Mouse (Mus musculus) kidney, embryonic 15.5 days (tissue): ENCODE results near the gene Krtap29-1. TPM values are rescaled to one million over a fixed set of nuclear protein-coding genes. Genes with fewer than 3 reads are reported as not detected.
A peak's percentile ranks its signal among the peaks of the same experiment; 100 is the strongest.

Experiments
- ATAC-seq: fragments of 200-750 bp; cut with Nextera tagmentation; replicated peaks from 2 replicates; pipeline ENCODE4 v1.8.0; 2017; ENCODE audit warnings: moderate TSS enrichment; ENCODE audit not compliant: low FRiP score
- H3K27ac ChIP-seq: fragments of 300-500 bp; sonication (generic); 2 replicates; pipeline ENCODE4 v1.5.1; 2015; ENCODE audit warnings: mild to moderate bottlenecking, inconsistent platforms
- H3K27me3 ChIP-seq: fragments of 300-500 bp; sonication (generic); 2 replicates; pipeline ENCODE4 v1.6.1; 2015; ENCODE audit warnings: inconsistent platforms
- H3K36me3 ChIP-seq: fragments of 300-500 bp; sonication (generic); 2 replicates; pipeline ENCODE4 v1.6.1; 2015; ENCODE audit warnings: inconsistent platforms
- H3K4me1 ChIP-seq: fragments of 300-500 bp; sonication (generic); 2 replicates; pipeline ENCODE4 v1.6.1; 2015; ENCODE audit warnings: inconsistent platforms
- H3K4me2 ChIP-seq: fragments of 300-500 bp; sonication (generic); 2 replicates; pipeline ENCODE4 v1.6.1; 2015; ENCODE audit warnings: moderate library complexity, mild to moderate bottlenecking, inconsistent platforms
- H3K4me3 ChIP-seq: fragments of 300-500 bp; sonication (generic); replicated peaks from 2 replicates; pipeline ENCODE4 v1.5.1; 2015; ENCODE audit warnings: mild to moderate bottlenecking, inconsistent platforms
- H3K9ac ChIP-seq: fragments of 300-500 bp; sonication (generic); 2 replicates; pipeline ENCODE4 v1.6.1; 2015; ENCODE audit warnings: mild to moderate bottlenecking, inconsistent platforms
- H3K9me3 ChIP-seq: fragments of 300-500 bp; sonication (generic); replicated peaks from 2 replicates; pipeline ENCODE4 v1.6.1; 2016; ENCODE audit warnings: inconsistent platforms
- WGBS: fragments of 180-500 bp; shearing (Covaris S2); methylation state at CpG from one replicate; pipeline ENCODE4 v1.1.7; 2015; ENCODE audit warnings: mixed read lengths; 5-methylcytosine and 5-hydroxymethylcytosine counted together
- polyA plus RNA-seq: library from polyadenylated mRNA; unstranded; fragments of >200 nt; fragmentation: Nextera tagmentation; extraction: Ambion mirVana; gene quantifications from 2 replicates; pipeline ENCODE4 v1.2.1, GENCODE M21; 2015

The Krtap29-1 gene
- not detected in 2 replicates for polyA plus RNA-seq

- no peaks in the 10 kb centered on the region for H3K9me3 ChIP-seq
- no peak within 1 kb of the TSS for H3K27ac ChIP-seq
- H3K4me2 ChIP-seq: no peak within 1 kb of the TSS
- H3K27me3 ChIP-seq: no peaks in the 10 kb centered on the region
- H3K4me3 ChIP-seq: no peak within 1 kb of the TSS
- WGBS: 66% methylated on average over 5 of the region's 5 CpGs
- no peak for ATAC-seq
- no peaks in the 10 kb centered on the region for H3K36me3 ChIP-seq
- H3K4me1 ChIP-seq: no peaks in the 10 kb centered on the region
- no peak within 1 kb of the TSS for H3K9ac ChIP-seq
Measured at GRCm38 (mm10) chr11:99978953-99979352, at the start of gene Krtap29-1. TSS of gene Krtap29-1 (minus strand) at chr11:99979053.

GRCm38 (mm10) chr11:100021438-100021837 lies 42.6 kb upstream of the Krtap29-1 start:
- no peaks in the 10 kb centered on the region for H3K36me3 ChIP-seq
- H3K4me3 ChIP-seq: no peak overlapping the region
- H3K9ac ChIP-seq: no peak overlapping the region
- no peaks in the 10 kb centered on the region for H3K4me1 ChIP-seq
- ATAC-seq: no peak
- no peaks in the 10 kb centered on the region for H3K9me3 ChIP-seq
- whole genome bisulfite sequencing: 82% methylated on average over 5 of the region's 5 CpGs
- no peak overlapping the region for H3K27ac ChIP-seq
- no peaks in the 10 kb centered on the region for H3K27me3 ChIP-seq
- H3K4me2 ChIP-seq: no peak overlapping the region

GRCm38 (mm10) chr11:100019466-100019865 lies 40.6 kb upstream of the Krtap29-1 start:
- Histone ChIP-seq H3K9ac (no peak overlapping the region), H3K27ac (no peak overlapping the region), H3K27me3 (no peaks in the 10 kb centered on the region), H3K4me3 (no peak overlapping the region), H3K4me2 (no peak overlapping the region), H3K9me3 (no peaks in the 10 kb centered on the region), H3K36me3 (no peaks in the 10 kb centered on the region), H3K4me1 (no peaks in the 10 kb centered on the region)
- WGBS: 74% methylated on average over 1 of the region's 1 CpGs
- no peak for ATAC-seq

- 68% methylated on average over 4 of the region's 4 CpGs for WGBS
- Histone ChIP-seq H3K9ac (no peak within 1 kb of the TSS), H3K4me3 (no peak within 1 kb of the TSS), H3K4me2 (no peak within 1 kb of the TSS), H3K4me1 (no peaks in the 10 kb centered on the region), H3K27me3 (no peaks in the 10 kb centered on the region), H3K27ac (no peak within 1 kb of the TSS), H3K9me3 (no peaks in the 10 kb centered on the region), H3K36me3 (no peaks in the 10 kb centered on the region)
- ATAC-seq: no peak
Measured at GRCm38 (mm10) chr11:100016112-100016511, 37.3 kb upstream of the Krtap29-1 start, which contains the start of gene Krt33a. TSS of gene Krt33a (minus strand) at chr11:100016212.

GRCm38 (mm10) chr11:100013691-100014171 lies 34.9 kb upstream of the Krtap29-1 start:
- no peak overlapping the region for H3K9ac ChIP-seq
- H3K4me3 ChIP-seq: no peak overlapping the region
- no peaks in the 10 kb centered on the region for H3K9me3 ChIP-seq
- no peak for ATAC-seq
- 0 out of 2 replicates have a peak, but pooled peaks cover 5% of the 10 kb centered on the region for H3K4me1 ChIP-seq
- H3K27me3 ChIP-seq: no peaks in the 10 kb centered on the region
- H3K27ac ChIP-seq: no peak overlapping the region
- H3K36me3 ChIP-seq: no peaks in the 10 kb centered on the region
- no peak overlapping the region for H3K4me2 ChIP-seq
- WGBS: 69% methylated on average over 4 of the region's 4 CpGs

GRCm38 (mm10) chr11:100010682-100011081 lies 31.8 kb upstream of the Krtap29-1 start:
- no peaks in the 10 kb centered on the region for H3K36me3 ChIP-seq
- no peaks in the 10 kb centered on the region for H3K9me3 ChIP-seq
- WGBS: 63% methylated on average over 5 of the region's 5 CpGs
- no peak overlapping the region for H3K27ac ChIP-seq
- H3K9ac ChIP-seq: no peak overlapping the region
- no peak overlapping the region for H3K4me3 ChIP-seq
- H3K4me2 ChIP-seq: no peak overlapping the region
- 0 out of 2 replicates have a peak, but pooled peaks cover 5% of the 10 kb centered on the region for H3K4me1 ChIP-seq
- 0 out of 2 replicates have a peak, but pooled peaks have one; percentile 43 for ATAC-seq
- H3K27me3 ChIP-seq: no peaks in the 10 kb centered on the region

- Histone ChIP-seq H3K9me3 (no peaks in the 10 kb centered on the region), H3K4me1 (0 out of 2 replicates have a peak, but pooled peaks cover 5% of the 10 kb centered on the region), H3K27ac (no peak overlapping the region), H3K4me3 (no peak overlapping the region), H3K9ac (no peak overlapping the region), H3K27me3 (no peaks in the 10 kb centered on the region), H3K4me2 (no peak overlapping the region), H3K36me3 (no peaks in the 10 kb centered on the region)
- no peak for ATAC-seq
- 91% methylated on average over 5 of the region's 5 CpGs for WGBS
Measured at GRCm38 (mm10) chr11:100008336-100008735, 29.5 kb upstream of the Krtap29-1 start.

GRCm38 (mm10) chr11:100006624-100007023 lies 27.8 kb upstream of the Krtap29-1 start:
- no peak overlapping the region for H3K4me2 ChIP-seq
- H3K9ac ChIP-seq: no peak overlapping the region
- 0 out of 2 replicates have a peak, but pooled peaks cover 5% of the 10 kb centered on the region for H3K4me1 ChIP-seq
- H3K27me3 ChIP-seq: no peaks in the 10 kb centered on the region
- no peaks in the 10 kb centered on the region for H3K9me3 ChIP-seq
- 56% methylated on average over 3 of the region's 3 CpGs for WGBS
- no peaks in the 10 kb centered on the region for H3K36me3 ChIP-seq
- no peak for ATAC-seq
- no peak overlapping the region for H3K27ac ChIP-seq
- H3K4me3 ChIP-seq: no peak overlapping the region

- Histone ChIP-seq H3K36me3 (no peaks in the 10 kb centered on the region), H3K27ac (peak overlapping the region; percentile 34; the same call in 1 of the 2 replicates), H3K4me1 (0 out of 2 replicates have a peak, but pooled peaks cover 5% of the 10 kb centered on the region), H3K9ac (no peak overlapping the region), H3K4me2 (no peak overlapping the region), H3K9me3 (no peaks in the 10 kb centered on the region), H3K27me3 (no peaks in the 10 kb centered on the region), H3K4me3 (no peak overlapping the region)
- no peak for ATAC-seq
- WGBS: 75% methylated on average over 8 of the region's 8 CpGs
Measured at GRCm38 (mm10) chr11:100005905-100006304, 27.1 kb upstream of the Krtap29-1 start.

- no peak for ATAC-seq
Measured at GRCm38 (mm10) chr11:100004846-100005245, 26.0 kb upstream of the Krtap29-1 start.

GRCm38 (mm10) chr11:99999091-99999490 lies 20.2 kb upstream of the Krtap29-1 start:
- WGBS: 88% methylated on average over 7 of the region's 7 CpGs
- Histone ChIP-seq H3K4me1 (no peaks in the 10 kb centered on the region), H3K27me3 (peaks cover 5% of the 10 kb centered on the region), H3K4me3 (no peak overlapping the region), H3K4me2 (no peak overlapping the region), H3K36me3 (no peaks in the 10 kb centered on the region), H3K9me3 (no peaks in the 10 kb centered on the region), H3K9ac (no peak overlapping the region), H3K27ac (no peak overlapping the region)
- no peak for ATAC-seq

More at GRCm38 (mm10) chr11:100004846-100005245, 26.0 kb upstream of the Krtap29-1 start:
- H3K4me1 ChIP-seq: no peaks in the 10 kb centered on the region
- H3K9ac ChIP-seq: no peak overlapping the region
- H3K4me2 ChIP-seq: no peak overlapping the region
- H3K4me3 ChIP-seq: no peak overlapping the region
- 20% methylated on average over 6 of the region's 6 CpGs for WGBS
- no peaks in the 10 kb centered on the region for H3K36me3 ChIP-seq
- no peak overlapping the region for H3K27ac ChIP-seq
- H3K9me3 ChIP-seq: no peaks in the 10 kb centered on the region
- H3K27me3 ChIP-seq: no peaks in the 10 kb centered on the region

- Histone ChIP-seq H3K27ac (no peak overlapping the region), H3K9me3 (no peaks in the 10 kb centered on the region), H3K4me3 (no peak overlapping the region), H3K4me2 (no peak overlapping the region), H3K36me3 (no peaks in the 10 kb centered on the region), H3K27me3 (peaks cover 21% of the 10 kb centered on the region), H3K4me1 (peaks cover 7% of the 10 kb centered on the region; the same call in 1 of the 2 replicates), H3K9ac (no peak overlapping the region)
- 38% methylated on average over 4 of the region's 4 CpGs for WGBS
- no peak for ATAC-seq
Measured at GRCm38 (mm10) chr11:99994384-99994661, 15.5 kb upstream of the Krtap29-1 start.
